Mouse (Mus musculus): ENCODE results near the gene Fank1. TPM values are rescaled to one million over a fixed set of nuclear protein-coding genes. Genes with fewer than 3 reads are reported as not detected.
A peak's percentile ranks its signal among the peaks of the same experiment; 100 is the strongest.

Gene Fank1
- polyA plus RNA-seq (2015; fragmentation: Nextera tagmentation; extraction: Ambion mirVana): 0.36 and 0.50 TPM in 2 replicates

DNA sequence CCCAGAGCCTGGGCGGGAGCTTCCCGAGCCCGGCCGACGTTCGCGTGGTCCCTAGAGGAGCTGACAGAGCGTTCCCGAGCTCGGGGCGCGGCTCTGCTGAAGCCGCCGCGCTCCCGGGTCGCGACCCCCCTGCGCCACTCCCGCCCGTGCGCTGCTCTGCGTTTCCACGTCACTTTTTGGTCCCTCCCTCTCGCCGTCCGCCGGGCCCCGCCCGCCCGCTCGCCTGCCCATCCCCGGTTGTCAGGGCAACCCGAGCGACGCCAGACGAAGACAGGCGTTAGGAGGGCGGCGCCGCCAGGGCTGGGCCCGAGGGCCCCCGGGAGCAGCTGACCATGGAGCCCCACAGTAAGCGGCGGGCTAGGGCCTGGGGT is at the start of gene Fank1:
TSS of gene Fank1 (plus strand) at position 236 of the 371 bp plus-strand sequence.
- H3K27me3 ChIP-seq (ENCODE audit: insufficient read depth, low read length): peaks cover 12% of the 10 kb centered on the region
- H3K9me3 ChIP-seq (ENCODE audit: low read length): no peaks in the 10 kb centered on the region
- H3K4me2 ChIP-seq (replicated peaks; ENCODE audit: low read depth, low read length): peak within 1 kb of the TSS; percentile 86
- ATAC-seq (ENCODE audit: low FRiP score, low TSS enrichment): peak; percentile 93
- H3K4me1 ChIP-seq (ENCODE audit: insufficient read depth, low read length): peaks cover 10% of the 10 kb centered on the region
- under 1% methylated on average over 41 of the region's 45 CpGs for WGBS
- no peaks in the 10 kb centered on the region for H3K36me3 ChIP-seq (ENCODE audit: insufficient read depth, low read length)
- no peak within 1 kb of the TSS for H3K27ac ChIP-seq (ENCODE audit: low read length)
- peak within 1 kb of the TSS; percentile 83 for H3K4me3 ChIP-seq (ENCODE audit: low read length)
- peak within 1 kb of the TSS; percentile 83 for H3K9ac ChIP-seq (replicated peaks; ENCODE audit: low read length)

DNA sequence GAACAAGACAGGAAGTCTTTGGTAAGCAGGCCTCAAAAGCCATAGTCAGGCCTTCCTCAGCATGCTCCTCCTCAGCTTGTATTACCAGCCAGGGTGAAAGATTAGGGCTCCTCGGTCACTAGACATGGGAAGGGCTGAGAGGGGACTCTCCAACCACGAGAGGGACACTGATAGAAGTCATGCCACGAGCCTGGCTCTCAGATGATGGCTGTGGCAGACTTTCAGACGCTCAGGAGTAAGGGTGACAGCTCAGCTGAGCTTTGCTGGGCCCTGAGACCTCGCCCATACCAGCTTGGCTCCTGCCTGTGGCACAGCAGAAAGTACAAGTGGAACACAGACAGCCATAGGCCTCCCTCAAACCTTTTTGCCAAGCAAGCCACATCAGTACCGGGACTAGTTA is 49.6 kb upstream of the Fank1 start:
- 74% methylated on average over 6 of the region's 6 CpGs for WGBS
- Histone ChIP-seq H3K4me3 (ENCODE audit: low read length) (no peak overlapping the region), H3K9ac (replicated peaks; ENCODE audit: low read length) (no peak overlapping the region), H3K4me1 (ENCODE audit: insufficient read depth, low read length) (no peaks in the 10 kb centered on the region), H3K36me3 (ENCODE audit: insufficient read depth, low read length) (peaks cover 19% of the 10 kb centered on the region), H3K27me3 (ENCODE audit: insufficient read depth, low read length) (no peaks in the 10 kb centered on the region), H3K9me3 (ENCODE audit: low read length) (no peaks in the 10 kb centered on the region), H3K27ac (ENCODE audit: low read length) (no peak overlapping the region), H3K4me2 (replicated peaks; ENCODE audit: low read depth, low read length) (no peak overlapping the region)
- ATAC-seq (ENCODE audit: low FRiP score, low TSS enrichment): no peak

DNA sequence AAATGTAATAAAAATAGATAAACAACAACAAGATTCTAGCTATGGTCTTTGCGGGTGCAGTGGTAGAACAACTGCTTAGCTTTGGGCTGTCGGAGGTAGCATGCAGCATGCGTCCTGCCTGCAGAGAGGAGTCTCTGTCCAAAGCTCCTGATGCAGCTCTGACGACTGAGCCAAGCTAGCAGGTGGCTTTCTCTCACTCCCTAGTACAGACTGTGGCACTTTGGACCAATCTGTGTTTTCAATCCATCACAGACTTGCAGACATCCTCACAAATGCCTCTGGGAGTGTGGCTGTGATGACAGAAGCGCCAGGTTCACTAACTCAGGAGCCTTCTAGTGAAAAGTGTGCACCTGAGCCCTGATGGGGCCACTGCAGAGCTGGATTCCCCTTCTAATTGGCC is 47.3 kb upstream of the Fank1 start:
- H3K4me1 ChIP-seq (ENCODE audit: insufficient read depth, low read length): no peaks in the 10 kb centered on the region
- H3K27ac ChIP-seq (ENCODE audit: low read length): no peak overlapping the region
- WGBS: 81% methylated on average over 5 of the region's 5 CpGs
- no peaks in the 10 kb centered on the region for H3K27me3 ChIP-seq (ENCODE audit: insufficient read depth, low read length)
- no peaks in the 10 kb centered on the region for H3K9me3 ChIP-seq (ENCODE audit: low read length)
- no peak for ATAC-seq (ENCODE audit: low FRiP score, low TSS enrichment)
- no peak overlapping the region for H3K4me3 ChIP-seq (ENCODE audit: low read length)
- no peak overlapping the region for H3K4me2 ChIP-seq (replicated peaks; ENCODE audit: low read depth, low read length)
- H3K36me3 ChIP-seq (ENCODE audit: insufficient read depth, low read length): peaks cover 4% of the 10 kb centered on the region; the same call in 1 of the 2 replicates
- no peak overlapping the region for H3K9ac ChIP-seq (replicated peaks; ENCODE audit: low read length)

DNA sequence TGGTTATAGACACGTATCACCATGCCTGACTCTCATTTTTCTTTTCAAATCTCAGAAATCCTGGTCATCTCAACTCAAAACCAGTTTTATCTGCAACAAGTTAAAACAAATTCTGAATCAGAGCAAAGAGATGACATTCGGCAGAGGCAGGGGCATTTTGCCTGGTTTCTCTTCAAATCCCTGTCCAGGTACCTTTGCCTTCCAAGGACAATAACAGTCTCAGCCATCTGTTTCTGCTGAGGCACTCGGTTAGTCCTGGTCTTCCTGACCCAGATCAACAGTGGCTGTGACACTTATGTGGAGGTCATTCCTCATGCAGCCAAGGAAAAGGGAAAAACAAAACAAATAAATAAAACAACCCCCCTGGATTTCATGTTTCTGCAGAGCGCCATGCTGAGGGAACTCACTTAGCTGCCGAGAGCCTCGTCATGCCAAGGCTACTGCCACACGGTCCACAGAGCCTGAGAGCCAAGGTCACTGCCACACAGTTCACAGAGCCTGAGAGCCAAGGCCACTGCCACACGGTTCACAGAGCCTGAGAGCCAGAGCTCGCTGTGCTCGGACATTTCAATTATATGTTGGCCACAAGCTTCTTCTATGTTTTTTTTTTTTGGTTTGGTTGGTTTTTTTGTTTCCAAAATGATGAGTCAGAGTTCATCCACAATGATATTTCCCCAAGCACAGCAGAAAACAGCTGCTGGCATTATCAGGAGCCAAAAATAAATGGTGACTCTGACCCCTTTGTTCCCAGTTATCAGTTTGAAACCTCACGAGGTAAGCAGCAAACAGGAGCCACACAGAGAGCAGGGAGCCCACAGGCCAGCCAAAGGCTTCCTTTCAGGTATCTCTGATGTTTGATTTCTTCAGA is 46.1 kb upstream of the Fank1 start:
- H3K4me3 ChIP-seq (ENCODE audit: low read length): no peak overlapping the region
- no peaks in the 10 kb centered on the region for H3K9me3 ChIP-seq (ENCODE audit: low read length)
- H3K27ac ChIP-seq (ENCODE audit: low read length): no peak overlapping the region
- no peaks in the 10 kb centered on the region for H3K27me3 ChIP-seq (ENCODE audit: insufficient read depth, low read length)
- H3K4me1 ChIP-seq (ENCODE audit: insufficient read depth, low read length): no peaks in the 10 kb centered on the region
- peaks cover 4% of the 10 kb centered on the region; the same call in 1 of the 2 replicates for H3K36me3 ChIP-seq (ENCODE audit: insufficient read depth, low read length)
- no peak overlapping the region for H3K4me2 ChIP-seq (replicated peaks; ENCODE audit: low read depth, low read length)
- ATAC-seq (ENCODE audit: low FRiP score, low TSS enrichment): no peak
- H3K9ac ChIP-seq (replicated peaks; ENCODE audit: low read length): no peak overlapping the region
- WGBS: 64% methylated on average over 11 of the region's 11 CpGs

DNA sequence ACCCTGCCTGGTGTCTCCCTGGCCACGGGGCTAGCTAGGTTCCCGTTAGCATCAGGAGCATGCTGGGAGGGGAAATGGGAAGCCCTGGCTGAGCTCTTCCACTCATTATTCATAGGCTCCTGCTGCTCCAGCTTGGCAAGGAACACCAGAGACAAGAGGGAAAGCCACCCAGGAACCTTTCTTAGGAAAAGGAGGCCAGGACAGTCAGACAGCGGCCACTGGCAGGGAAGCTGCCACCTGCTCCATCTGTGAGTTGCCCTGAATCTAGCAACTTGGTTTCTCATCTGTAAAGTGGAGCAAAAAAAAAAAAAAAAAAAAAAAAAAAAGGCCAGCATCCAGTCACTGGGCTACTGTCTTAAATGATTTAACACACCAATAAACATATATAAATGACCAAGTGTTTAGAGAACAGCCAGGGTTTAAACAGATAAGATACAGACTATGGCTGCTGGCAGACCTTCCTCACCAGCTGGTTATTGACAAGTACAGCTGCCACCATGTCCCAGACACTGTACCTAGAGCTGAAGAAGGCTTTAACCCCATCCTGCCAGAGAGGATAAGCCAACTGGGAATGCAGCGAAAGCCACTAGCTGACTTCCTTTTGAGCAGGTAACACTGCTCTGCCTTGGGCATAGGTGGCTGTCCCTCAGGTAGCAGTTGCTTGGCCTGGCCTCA is 44.6 kb upstream of the Fank1 start:
- H3K4me1 ChIP-seq (ENCODE audit: insufficient read depth, low read length): no peaks in the 10 kb centered on the region
- H3K4me2 ChIP-seq (replicated peaks; ENCODE audit: low read depth, low read length): no peak overlapping the region
- peaks cover 4% of the 10 kb centered on the region; the same call in 1 of the 2 replicates for H3K36me3 ChIP-seq (ENCODE audit: insufficient read depth, low read length)
- no peaks in the 10 kb centered on the region for H3K27me3 ChIP-seq (ENCODE audit: insufficient read depth, low read length)
- no peak for ATAC-seq (ENCODE audit: low FRiP score, low TSS enrichment)
- H3K9ac ChIP-seq (replicated peaks; ENCODE audit: low read length): no peak overlapping the region
- no peak overlapping the region for H3K27ac ChIP-seq (ENCODE audit: low read length)
- H3K9me3 ChIP-seq (ENCODE audit: low read length): no peaks in the 10 kb centered on the region
- WGBS: 73% methylated on average over 4 of the region's 4 CpGs
- H3K4me3 ChIP-seq (ENCODE audit: low read length): no peak overlapping the region

DNA sequence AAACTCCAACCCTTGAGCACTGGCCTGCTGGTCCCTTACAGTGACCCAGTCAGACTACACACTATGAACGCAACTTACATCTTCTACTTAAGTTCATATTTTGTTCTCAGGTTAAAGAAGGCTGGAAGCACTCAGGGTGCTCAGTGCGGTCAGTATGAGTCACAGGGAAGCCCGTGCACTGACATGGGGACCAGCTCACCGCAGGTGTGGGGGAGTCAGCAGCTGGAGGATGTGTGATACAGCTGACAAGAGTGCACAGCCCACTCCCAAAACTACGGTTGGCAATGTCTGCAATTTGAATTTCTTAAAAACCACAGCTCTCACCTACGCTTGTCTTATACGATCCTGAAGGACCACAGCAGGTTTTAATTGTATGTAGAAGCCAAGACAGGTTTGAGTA is 36.1 kb upstream of the Fank1 start:
- 79% methylated on average over 7 of the region's 7 CpGs for WGBS
- H3K9ac ChIP-seq (replicated peaks; ENCODE audit: low read length): no peak overlapping the region
- H3K4me1 ChIP-seq (ENCODE audit: insufficient read depth, low read length): peaks cover 6% of the 10 kb centered on the region; the same call in 1 of the 2 replicates
- H3K4me3 ChIP-seq (ENCODE audit: low read length): no peak overlapping the region
- H3K27me3 ChIP-seq (ENCODE audit: insufficient read depth, low read length): no peaks in the 10 kb centered on the region
- no peak overlapping the region for H3K4me2 ChIP-seq (replicated peaks; ENCODE audit: low read depth, low read length)
- H3K36me3 ChIP-seq (ENCODE audit: insufficient read depth, low read length): peaks cover 4% of the 10 kb centered on the region; the same call in 1 of the 2 replicates
- no peak overlapping the region for H3K27ac ChIP-seq (ENCODE audit: low read length)
- no peak for ATAC-seq (ENCODE audit: low FRiP score, low TSS enrichment)
- no peaks in the 10 kb centered on the region for H3K9me3 ChIP-seq (ENCODE audit: low read length)

DNA sequence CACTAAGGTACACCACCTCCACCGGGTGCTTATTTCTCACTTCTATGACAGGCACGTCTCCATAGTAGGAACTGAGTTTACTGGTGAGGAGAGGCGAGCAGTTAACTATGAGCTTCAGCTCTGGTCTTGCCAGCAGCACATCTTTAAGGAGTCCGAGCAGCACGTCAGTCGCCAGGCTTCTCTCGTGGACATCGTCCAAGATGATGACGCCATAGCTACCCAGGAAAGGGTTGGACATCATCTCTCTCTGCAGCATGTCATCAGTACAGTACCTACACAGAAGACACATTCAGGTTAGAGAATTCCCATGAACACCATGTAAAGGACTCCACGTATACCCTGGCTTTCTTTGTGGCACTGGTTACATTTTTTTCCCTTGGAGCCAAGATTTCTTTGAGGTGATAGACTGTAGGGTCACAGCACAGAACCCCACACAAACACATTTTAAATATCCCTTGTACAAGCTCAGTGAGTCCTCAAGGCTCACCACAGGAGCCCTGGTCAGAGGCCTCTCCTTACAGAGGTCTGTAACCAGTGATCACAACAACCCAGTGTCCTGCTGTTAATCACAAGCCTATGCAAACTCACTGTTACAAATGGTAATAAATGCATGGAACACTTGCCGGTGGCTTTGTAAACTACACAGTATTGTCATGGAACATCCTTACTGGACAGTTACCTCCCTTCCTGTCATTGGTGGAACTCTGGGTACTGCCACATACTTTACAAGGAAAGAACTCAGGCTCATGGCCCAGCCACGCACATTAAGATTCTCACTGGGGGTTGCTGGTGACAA is 33.9 kb upstream of the Fank1 start:
- H3K4me1 ChIP-seq (ENCODE audit: insufficient read depth, low read length): peaks cover 6% of the 10 kb centered on the region; the same call in 1 of the 2 replicates
- no peaks in the 10 kb centered on the region for H3K9me3 ChIP-seq (ENCODE audit: low read length)
- no peak for ATAC-seq (ENCODE audit: low FRiP score, low TSS enrichment)
- H3K36me3 ChIP-seq (ENCODE audit: insufficient read depth, low read length): peaks cover 4% of the 10 kb centered on the region; the same call in 1 of the 2 replicates
- H3K27ac ChIP-seq (ENCODE audit: low read length): no peak overlapping the region
- H3K4me3 ChIP-seq (ENCODE audit: low read length): no peak overlapping the region
- 92% methylated on average over 12 of the region's 12 CpGs for WGBS
- no peak overlapping the region for H3K9ac ChIP-seq (replicated peaks; ENCODE audit: low read length)
- H3K27me3 ChIP-seq (ENCODE audit: insufficient read depth, low read length): no peaks in the 10 kb centered on the region
- no peak overlapping the region for H3K4me2 ChIP-seq (replicated peaks; ENCODE audit: low read depth, low read length)

DNA sequence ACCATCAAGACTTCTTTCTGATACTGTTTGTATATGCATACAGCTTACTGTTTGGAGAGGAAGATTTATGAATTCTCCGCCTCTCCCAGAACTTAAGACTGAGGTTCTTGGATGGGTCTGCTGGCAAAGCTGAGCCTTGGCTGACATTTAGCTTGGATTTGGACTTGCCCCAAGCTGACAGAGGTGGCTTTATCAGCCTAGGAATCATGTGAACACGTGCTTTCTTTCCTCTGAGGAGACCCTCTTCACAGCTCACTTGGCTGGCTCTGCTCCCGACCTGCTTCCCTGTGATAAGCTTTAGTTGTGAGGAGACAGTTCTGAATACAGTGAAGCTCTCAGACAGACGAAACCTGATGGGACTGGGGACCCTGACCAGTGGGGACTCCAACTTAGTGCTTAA is 33.0 kb upstream of the Fank1 start:
- Histone ChIP-seq H3K36me3 (ENCODE audit: insufficient read depth, low read length) (peaks cover 4% of the 10 kb centered on the region; the same call in 1 of the 2 replicates), H3K27me3 (ENCODE audit: insufficient read depth, low read length) (no peaks in the 10 kb centered on the region), H3K4me3 (ENCODE audit: low read length) (no peak overlapping the region), H3K9ac (replicated peaks; ENCODE audit: low read length) (no peak overlapping the region), H3K9me3 (ENCODE audit: low read length) (no peaks in the 10 kb centered on the region), H3K27ac (ENCODE audit: low read length) (no peak overlapping the region), H3K4me1 (ENCODE audit: insufficient read depth, low read length) (peaks cover 6% of the 10 kb centered on the region; the same call in 1 of the 2 replicates), H3K4me2 (replicated peaks; ENCODE audit: low read depth, low read length) (no peak overlapping the region)
- 65% methylated on average over 4 of the region's 4 CpGs for WGBS
- ATAC-seq (ENCODE audit: low FRiP score, low TSS enrichment): no peak

DNA sequence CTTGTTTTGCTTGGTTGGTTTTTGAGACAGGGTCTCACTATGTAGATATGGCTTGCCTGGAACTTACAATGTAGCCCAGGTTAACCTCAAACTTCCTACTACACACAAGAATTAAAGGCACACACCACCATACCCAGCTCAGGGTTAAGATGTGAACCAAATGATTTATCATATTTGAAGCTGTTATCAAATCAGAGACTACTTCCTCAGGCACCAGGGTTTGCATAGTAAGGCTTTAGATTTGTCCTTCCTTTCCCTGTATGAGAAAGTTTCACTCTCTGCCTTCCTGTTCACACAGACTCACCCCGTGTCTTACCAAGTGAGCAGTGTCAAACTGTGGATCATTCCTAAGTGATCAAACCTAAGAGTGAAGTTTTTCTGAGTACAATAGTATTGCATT is 32.5 kb upstream of the Fank1 start:
- no peak overlapping the region for H3K9ac ChIP-seq (replicated peaks; ENCODE audit: low read length)
- H3K9me3 ChIP-seq (ENCODE audit: low read length): no peaks in the 10 kb centered on the region
- H3K36me3 ChIP-seq (ENCODE audit: insufficient read depth, low read length): peaks cover 4% of the 10 kb centered on the region; the same call in 1 of the 2 replicates
- H3K27ac ChIP-seq (ENCODE audit: low read length): peak overlapping the region; percentile 29; the same call in 1 of the 2 replicates
- 79% methylated on average over 1 of the region's 1 CpGs for WGBS
- no peak overlapping the region for H3K4me3 ChIP-seq (ENCODE audit: low read length)
- ATAC-seq (ENCODE audit: low FRiP score, low TSS enrichment): no peak
- peaks cover 6% of the 10 kb centered on the region; the same call in 1 of the 2 replicates for H3K4me1 ChIP-seq (ENCODE audit: insufficient read depth, low read length)
- no peak overlapping the region for H3K4me2 ChIP-seq (replicated peaks; ENCODE audit: low read depth, low read length)
- H3K27me3 ChIP-seq (ENCODE audit: insufficient read depth, low read length): no peaks in the 10 kb centered on the region
